Mouse (Mus musculus) bone marrow, adult 2 months (tissue): Measurements from ENCODE around the gene Efhd1. TPM values are rescaled to one million over a fixed set of nuclear protein-coding genes. Genes with fewer than 3 reads are reported as not detected.

Experiments
- H3K27ac ChIP-seq: fragments of 200-500 bp; 2 replicates; pipeline ENCODE4 v1.5.1; 2012; ENCODE audit warnings: low read depth, mild to moderate bottlenecking, control low read depth, inconsistent platforms, low read length; ENCODE audit not compliant: control insufficient read depth, poor library complexity, insufficient read depth
- H3K4me1 ChIP-seq: fragments of 200-500 bp; 2 replicates; pipeline ENCODE4 v1.6.1; 2011; ENCODE audit warnings: low read length; ENCODE audit not compliant: control insufficient read depth, insufficient read depth
- H3K4me3 ChIP-seq: fragments of 200-500 bp; replicated peaks from 2 replicates; pipeline ENCODE3; 2011; ENCODE audit warnings: mild to moderate bottlenecking, low read depth, low read length, control low read depth; ENCODE audit not compliant: control insufficient read depth
- CTCF ChIP-seq: fragments of 200-500 bp; IDR thresholded peaks from 2 replicates; pipeline ENCODE4 v1.5.1; 2011; ENCODE audit warnings: low read length, control low read depth; ENCODE audit not compliant: control insufficient read depth, insufficient read depth
- POLR2A ChIP-seq: fragments of 200-500 bp; IDR thresholded peaks from 2 replicates; pipeline ENCODE4 v1.6.1; 2011; ENCODE audit warnings: low read depth, mild to moderate bottlenecking, control low read depth, low read length, borderline replicate concordance; ENCODE audit not compliant: control insufficient read depth
- WGBS: fragments of 180-500 bp; shearing (Covaris S2); methylation state at CpG from one replicate; pipeline ENCODE4 v1.1.7; 2018; 5-methylcytosine and 5-hydroxymethylcytosine counted together
- polyA plus RNA-seq: library from polyadenylated mRNA; stranded (reverse); fragments of >200 nt; gene quantifications from 2 replicates; pipeline ENCODE4 v1.2.4, GENCODE M21; 2011; ENCODE audit warnings: low replicate concordance; ENCODE audit not compliant: missing spikeins, insufficient read depth, insufficient read length

Gene Efhd1
- polyA plus RNA-seq, 1 experiment = not detected

- no peak for TF ChIP-seq POLR2A
- no peak for TF ChIP-seq CTCF
- Histone ChIP-seq H3K4me1 (no peaks in the 10 kb centered on the region), H3K4me3 (no peak overlapping the region), H3K27ac (no peak overlapping the region)
- 30% methylated on average over 2 of the region's 2 CpGs for WGBS
Measured at GRCm38 (mm10) chr1:87315894-87316293, 51.7 kb downstream of the Efhd1 start.

DNA sequence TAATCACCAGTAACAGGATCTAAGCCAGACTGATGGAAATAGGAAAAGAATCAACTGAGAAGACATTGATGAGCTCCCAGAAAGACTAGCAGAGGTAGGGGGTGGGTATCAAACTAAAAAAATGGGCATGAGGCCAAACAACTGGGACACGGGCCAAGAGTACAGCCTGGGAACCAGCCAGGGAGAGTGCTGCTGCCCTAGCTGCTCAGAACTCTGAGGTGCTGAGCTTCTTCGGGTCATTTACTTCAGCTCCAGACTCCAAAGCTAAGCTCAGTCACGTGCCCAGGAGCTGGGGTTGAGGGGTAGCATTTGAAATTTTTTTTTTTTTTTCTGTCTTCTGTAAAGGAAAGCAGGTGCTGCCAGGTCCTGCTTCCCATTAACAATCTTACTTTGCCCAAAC lies 52.5 kb downstream of the Efhd1 start:
- Histone ChIP-seq H3K27ac (no peak overlapping the region), H3K4me1 (no peaks in the 10 kb centered on the region), H3K4me3 (no peak overlapping the region)
- no peak for TF ChIP-seq POLR2A
- no peak for TF ChIP-seq CTCF
- 38% methylated on average over 3 of the region's 3 CpGs for WGBS

GRCm38 (mm10) chr1:87321071-87321470 lies 56.9 kb downstream of the Efhd1 start:
- H3K27ac ChIP-seq = no peak overlapping the region
- WGBS = 12% methylated on average over 1 of the region's 1 CpGs
- no peak overlapping the region for H3K4me3 ChIP-seq
- no peaks in the 10 kb centered on the region for H3K4me1 ChIP-seq
- TF ChIP-seq CTCF (no peak), POLR2A (no peak)

GRCm38 (mm10) chr1:87322778-87323177 lies 58.6 kb downstream of the Efhd1 start:
- Histone ChIP-seq H3K4me1 (no peaks in the 10 kb centered on the region; the same call in 1 of the 2 replicates), H3K4me3 (no peak overlapping the region), H3K27ac (no peak overlapping the region)
- TF ChIP-seq CTCF (no peak), POLR2A (no peak)
- 87% methylated on average over 3 of the region's 3 CpGs for WGBS

GRCm38 (mm10) chr1:87324649-87325048 lies 60.5 kb downstream of the Efhd1 start:
- Histone ChIP-seq H3K27ac (no peak overlapping the region), H3K4me1 (no peaks in the 10 kb centered on the region; the same call in 1 of the 2 replicates), H3K4me3 (no peak overlapping the region)
- no peak for TF ChIP-seq CTCF
- TF ChIP-seq POLR2A = no peak

DNA sequence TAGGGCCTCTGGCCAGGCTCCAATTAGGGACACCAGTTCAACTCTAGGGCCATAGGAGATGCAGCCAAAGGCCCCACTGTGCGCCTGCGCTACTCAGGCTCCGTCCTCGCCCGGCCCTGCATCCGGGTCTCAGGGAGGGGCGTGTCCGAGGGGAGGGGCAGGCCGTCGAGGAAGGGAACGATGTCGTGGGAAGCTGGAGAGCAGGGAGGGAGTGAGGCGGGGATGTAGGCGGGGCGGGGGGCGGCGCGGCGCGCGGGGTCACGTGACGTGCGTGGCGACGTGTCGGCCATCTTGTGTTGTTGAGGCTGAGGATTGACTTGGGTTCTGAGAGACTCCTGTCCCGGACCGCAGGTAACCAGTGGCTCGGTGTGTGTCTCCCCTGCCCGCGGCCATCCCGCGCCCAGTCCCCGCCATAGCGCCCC lies 62.6 kb downstream of the Efhd1 start, which contains the start of gene Gigyf2:
Gene Gigyf2, plus strand, starts transcription at position 257 of the 422 bp plus-strand sequence.
- under 1% methylated on average over 35 of the region's 36 CpGs for WGBS
- no peaks in the 10 kb centered on the region; the same call in 1 of the 2 replicates for H3K4me1 ChIP-seq
- peak within 1 kb of the TSS; percentile 89 for H3K4me3 ChIP-seq
- H3K27ac ChIP-seq = peak within 1 kb of the TSS; percentile 78
- TF ChIP-seq CTCF (no peak), POLR2A (peak; percentile 46; the same call in 1 of the 2 replicates)

- WGBS = 1% methylated on average over 51 of the region's 53 CpGs
- TF ChIP-seq CTCF = no peak
- no peak for TF ChIP-seq POLR2A
Measured at GRCm38 (mm10) chr1:87327165-87327861, 63.1 kb downstream of the Efhd1 start.

DNA sequence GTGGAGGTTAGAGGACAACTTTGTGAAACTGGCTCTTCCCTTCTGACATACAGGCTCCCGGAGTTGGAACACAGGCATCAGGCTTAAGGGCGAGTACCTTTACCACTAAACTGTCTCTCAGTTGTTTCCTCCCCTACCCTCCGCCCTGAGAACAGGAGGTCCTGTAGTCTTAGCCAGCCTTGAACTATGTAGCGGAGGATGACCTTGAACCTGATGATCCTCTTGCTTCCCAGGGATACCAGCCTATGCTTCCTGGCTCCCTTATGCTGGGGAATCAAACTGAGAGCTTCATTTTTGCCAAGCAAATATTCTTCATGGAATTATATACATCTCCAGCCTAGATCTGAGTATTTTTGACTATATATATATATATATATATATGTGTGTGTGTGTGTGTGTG lies 67.6 kb downstream of the Efhd1 start:
- TF ChIP-seq CTCF (no peak), POLR2A (no peak)
- Histone ChIP-seq H3K4me1 (no peaks in the 10 kb centered on the region; the same call in 1 of the 2 replicates), H3K27ac (no peak overlapping the region), H3K4me3 (no peak overlapping the region)
- WGBS = 89% methylated on average over 4 of the region's 4 CpGs

More at GRCm38 (mm10) chr1:87327165-87327861, 63.1 kb downstream of the Efhd1 start:
- H3K4me1 ChIP-seq = no peaks in the 10 kb centered on the region; the same call in 1 of the 2 replicates
- H3K4me3 ChIP-seq = peak overlapping the region; percentile 89
- H3K27ac ChIP-seq = peak overlapping the region; percentile 78

GRCm38 (mm10) chr1:87350576-87350975 lies 86.4 kb downstream of the Efhd1 start:
- TF ChIP-seq POLR2A = no peak
- no peak for TF ChIP-seq CTCF
- H3K4me1 ChIP-seq = no peaks in the 10 kb centered on the region
- H3K4me3 ChIP-seq = no peak overlapping the region
- no peak overlapping the region for H3K27ac ChIP-seq
- 71% methylated on average over 2 of the region's 2 CpGs for WGBS
